Mouse (Mus musculus): ENCODE measurements at regions not wholly inside any gene's neighbourhood (a gene's known extent, or its start where the extent isn't known, plus 50 kb on each side); places are given as distances from the start of the nearest gene placed in this dataset.

DNA sequence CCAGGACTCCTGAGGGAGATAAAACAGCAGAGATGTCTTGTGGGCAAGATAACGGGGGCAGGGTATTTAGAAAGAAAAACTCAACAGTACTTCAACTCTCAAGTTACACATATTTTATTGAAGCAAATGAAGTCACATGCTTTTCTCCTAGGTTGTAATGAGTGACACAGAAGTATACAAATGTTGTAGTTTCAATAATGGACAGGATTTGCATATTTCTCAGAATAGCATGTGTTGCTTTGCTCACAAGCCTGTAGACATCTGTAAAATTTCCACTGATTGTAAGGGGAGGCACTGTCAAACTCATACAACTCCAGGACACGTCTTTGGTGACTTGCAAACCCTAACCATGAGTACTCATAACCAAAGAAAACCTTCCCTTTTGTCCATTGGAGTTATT, 140.9 kb downstream of the Plk2 start:
- TF ChIP-seq MAX (IDR thresholded peaks at IDR 0.05; ENCODE audit: low read length): peak; percentile 70
- TF ChIP-seq POLR2A (IDR thresholded peaks at IDR 0.05; ENCODE audit: low read depth, low read length): no peak
- TF ChIP-seq CTCF (conservative IDR thresholded peaks at IDR 0.05 in 1 of 2, IDR thresholded peaks at IDR 0.05 in 1 of 2; ENCODE audit: low read depth in 2 of 2, low read length in 2 of 2): no peak
- TF ChIP-seq KAT2A (IDR thresholded peaks at IDR 0.05; ENCODE audit: insufficient replicate concordance, low read length): no peak
- peak; percentile 77 for TF ChIP-seq MEF2A (IDR thresholded peaks at IDR 0.05; ENCODE audit: borderline replicate concordance, low read depth, low read length)
- TF ChIP-seq SIN3A (IDR thresholded peaks at IDR 0.05; ENCODE audit: low read length): no peak
- TF ChIP-seq MXI1 (IDR thresholded peaks at IDR 0.05; ENCODE audit: low read depth, low read length): no peak
- no peak for TF ChIP-seq E2F4 (IDR thresholded peaks at IDR 0.05; ENCODE audit: insufficient replicate concordance, low read depth, low read length)

All from CH12.LX (cell line).